Mouse (Mus musculus) heart, embryonic 12.5 days (tissue): ENCODE measurements around the gene Enox1. TPM values are rescaled to one million over a fixed set of nuclear protein-coding genes. Genes with fewer than 3 reads are reported as not detected.

Experiments
- ATAC-seq: fragments of 200-750 bp; cut with Nextera tagmentation; 2 replicates; pipeline ENCODE4 v1.8.0; 2017; ENCODE audit warnings: moderate TSS enrichment, moderate library complexity; ENCODE audit not compliant: insufficient number of reproducible peaks, low FRiP score
- H3K27ac ChIP-seq: fragments of 300-500 bp; sonication (generic); 2 replicates; pipeline ENCODE4 v1.5.1; 2016; ENCODE audit warnings: mild to moderate bottlenecking, moderate library complexity; ENCODE audit not compliant: poor library complexity, severe bottlenecking
- H3K27me3 ChIP-seq: fragments of 300-500 bp; sonication (generic); replicated peaks from 2 replicates; pipeline ENCODE4 v1.6.1; 2016; ENCODE audit warnings: mild to moderate bottlenecking, moderate library complexity
- H3K36me3 ChIP-seq: fragments of 300-500 bp; sonication (generic); 2 replicates; pipeline ENCODE4 v1.6.1; 2016; ENCODE audit warnings: mild to moderate bottlenecking, moderate library complexity
- H3K4me1 ChIP-seq: fragments of 300-500 bp; sonication (generic); replicated peaks from 2 replicates; pipeline ENCODE4 v1.6.1; 2016; ENCODE audit warnings: mild to moderate bottlenecking
- H3K4me2 ChIP-seq: fragments of 300-500 bp; sonication (generic); 2 replicates; pipeline ENCODE4 v1.6.1; 2016; ENCODE audit warnings: mild to moderate bottlenecking, moderate library complexity
- H3K4me3 ChIP-seq: fragments of 300-500 bp; sonication (generic); 2 replicates; pipeline ENCODE4 v1.5.1; 2016; ENCODE audit warnings: mild to moderate bottlenecking
- H3K9ac ChIP-seq: fragments of 300-500 bp; sonication (generic); 2 replicates; pipeline ENCODE4 v1.6.1; 2016; ENCODE audit warnings: mild to moderate bottlenecking, moderate library complexity
- H3K9me3 ChIP-seq: fragments of 300-500 bp; sonication (generic); replicated peaks from 2 replicates; pipeline ENCODE4 v1.6.1; 2016; ENCODE audit warnings: mild to moderate bottlenecking, moderate library complexity
- WGBS: fragments of 180-500 bp; shearing (Covaris S2); methylation state at CpG from one replicate; pipeline ENCODE4 v1.1.7; 2016; 5-methylcytosine and 5-hydroxymethylcytosine counted together
- polyA plus RNA-seq: library from polyadenylated mRNA; unstranded; fragments of >200 nt; fragmentation: Nextera tagmentation; extraction: Ambion mirVana; gene quantifications from 2 replicates; pipeline ENCODE4 v1.2.1, GENCODE M21; 2016

Gene Enox1
- polyA plus RNA-seq, 1 experiment from 2014 or later = 4.5 TPM

DNA sequence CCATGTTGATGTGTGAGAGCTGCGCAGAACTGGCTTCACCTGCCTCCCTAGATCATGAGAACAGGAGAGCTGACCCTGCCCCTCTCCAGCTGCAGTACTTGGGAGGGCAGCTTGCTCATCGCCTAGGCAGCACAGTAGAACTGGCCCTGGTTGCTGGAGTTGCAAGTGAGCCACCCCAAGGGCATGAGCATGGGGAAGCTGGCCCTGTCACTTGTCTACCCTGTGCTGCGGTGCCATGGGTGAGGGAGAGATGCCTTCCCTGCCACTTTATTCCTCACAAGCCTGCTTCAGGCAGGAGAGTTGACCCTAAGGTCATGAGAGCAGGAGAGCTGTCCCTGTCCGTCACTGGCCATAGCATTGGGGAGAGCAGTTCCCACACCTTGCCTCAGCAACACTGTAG lies 295.4 kb downstream of the Enox1 start:
- peak; percentile 48; the same call in 1 of the 2 replicates for ATAC-seq

DNA sequence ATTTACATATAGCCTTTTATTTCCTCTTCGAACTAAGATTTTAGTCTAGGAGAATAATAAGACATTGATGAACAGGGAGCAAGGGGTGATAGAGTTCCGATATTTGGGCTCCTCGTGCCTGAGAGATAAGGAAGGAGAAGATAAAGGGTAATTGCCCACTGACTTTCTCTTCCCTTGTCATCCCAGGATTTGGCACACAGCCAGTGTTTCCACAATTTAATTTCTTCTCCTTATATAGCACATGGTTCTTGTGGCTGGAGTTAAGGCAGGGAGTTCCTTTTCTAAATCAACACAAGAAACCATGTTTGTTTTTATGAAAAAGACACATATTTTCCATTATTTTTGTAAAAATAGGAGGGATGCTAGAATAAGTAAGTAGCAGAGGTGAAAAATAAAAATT lies 299.5 kb downstream of the Enox1 start:
- Histone ChIP-seq H3K4me2 (no peak overlapping the region), H3K27me3 (no peaks in the 10 kb centered on the region), H3K9me3 (no peaks in the 10 kb centered on the region), H3K27ac (no peak overlapping the region), H3K9ac (no peak overlapping the region), H3K4me1 (peaks cover 16% of the 10 kb centered on the region), H3K4me3 (no peak overlapping the region), H3K36me3 (no peaks in the 10 kb centered on the region)
- no peak for ATAC-seq
- WGBS = 20% methylated on average over 3 of the region's 3 CpGs

More for the DNA sequence above, 295.4 kb downstream of the Enox1 start:
- H3K36me3 ChIP-seq = no peaks in the 10 kb centered on the region
- H3K4me1 ChIP-seq = peaks cover 9% of the 10 kb centered on the region
- no peaks in the 10 kb centered on the region for H3K9me3 ChIP-seq
- no peaks in the 10 kb centered on the region for H3K27me3 ChIP-seq
- no peak overlapping the region for H3K27ac ChIP-seq
- no peak overlapping the region for H3K9ac ChIP-seq
- H3K4me3 ChIP-seq = no peak overlapping the region
- 81% methylated on average over 4 of the region's 4 CpGs for WGBS
- H3K4me2 ChIP-seq = no peak overlapping the region

DNA sequence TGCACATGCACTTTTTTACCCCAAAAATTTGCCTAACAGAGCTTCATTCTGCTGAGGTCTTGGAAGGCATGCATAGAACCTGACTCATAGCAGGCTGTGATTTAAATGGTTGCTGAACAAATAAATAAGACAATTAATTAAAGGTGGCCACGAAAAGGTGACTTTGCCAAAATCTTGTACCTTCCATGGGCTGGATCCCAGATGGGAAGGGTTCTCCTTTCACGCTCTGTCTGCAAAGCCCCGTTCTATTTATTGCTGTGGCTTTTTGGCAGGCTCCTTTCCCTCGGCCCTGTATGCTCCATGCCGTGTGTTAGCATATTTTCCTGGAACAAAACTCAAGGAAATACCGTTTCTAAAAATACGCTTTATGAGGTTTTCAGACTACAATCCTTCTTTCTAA lies 300.3 kb downstream of the Enox1 start:
- no peaks in the 10 kb centered on the region for H3K9me3 ChIP-seq
- 52% methylated on average over 7 of the region's 7 CpGs for WGBS
- no peak overlapping the region for H3K4me2 ChIP-seq
- no peak for ATAC-seq
- no peaks in the 10 kb centered on the region for H3K27me3 ChIP-seq
- H3K4me1 ChIP-seq = peaks cover 16% of the 10 kb centered on the region
- no peak overlapping the region for H3K9ac ChIP-seq
- H3K36me3 ChIP-seq = no peaks in the 10 kb centered on the region
- H3K4me3 ChIP-seq = no peak overlapping the region
- no peak overlapping the region for H3K27ac ChIP-seq

DNA sequence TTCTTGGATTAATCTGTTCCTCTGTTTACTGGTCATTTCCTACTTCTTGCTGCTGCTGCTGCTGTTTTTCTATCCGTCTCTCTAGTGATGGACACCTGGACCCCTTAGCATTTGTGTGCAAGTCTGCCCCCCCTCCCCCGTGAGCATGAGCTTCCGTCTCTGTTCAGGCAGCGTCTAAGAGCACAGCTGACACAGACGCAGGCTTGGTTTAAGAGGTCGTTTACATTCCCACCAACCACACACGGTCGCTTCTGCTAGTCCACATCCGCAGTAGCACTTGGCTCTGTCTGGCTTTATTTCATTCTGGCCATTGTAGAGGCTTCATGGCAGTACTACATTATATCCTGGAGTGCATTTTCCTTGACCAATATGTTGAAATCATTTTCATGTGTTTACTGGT lies 301.7 kb downstream of the Enox1 start:
- H3K4me2 ChIP-seq = peak overlapping the region; percentile 42
- no peak overlapping the region for H3K4me3 ChIP-seq
- peaks cover 16% of the 10 kb centered on the region for H3K4me1 ChIP-seq
- ATAC-seq = no peak
- H3K36me3 ChIP-seq = no peaks in the 10 kb centered on the region
- no peak overlapping the region for H3K27ac ChIP-seq
- 32% methylated on average over 9 of the region's 9 CpGs for WGBS
- no peaks in the 10 kb centered on the region for H3K9me3 ChIP-seq
- H3K27me3 ChIP-seq = no peaks in the 10 kb centered on the region
- no peak overlapping the region for H3K9ac ChIP-seq

DNA sequence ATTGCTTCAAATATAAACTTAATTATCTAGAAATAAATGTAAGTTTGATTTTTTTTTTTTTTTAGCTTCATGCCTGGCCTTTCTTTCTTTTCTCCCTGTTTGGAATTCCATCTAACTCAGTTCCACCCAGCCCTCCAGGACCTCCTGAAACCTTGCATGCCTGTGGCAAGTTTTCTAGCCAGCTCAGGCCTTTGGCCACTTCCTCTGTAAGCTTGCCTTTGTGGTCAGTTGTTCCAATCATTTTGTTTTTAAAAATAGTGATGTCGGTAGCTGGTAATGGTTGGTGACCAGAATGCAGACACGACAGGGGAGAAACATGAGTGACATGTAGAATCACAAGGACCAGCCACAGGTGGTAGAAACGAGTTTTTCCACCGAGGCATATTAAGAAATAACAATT lies 307.4 kb downstream of the Enox1 start:
- no peak overlapping the region for H3K4me3 ChIP-seq
- ATAC-seq = no peak
- no peaks in the 10 kb centered on the region for H3K27me3 ChIP-seq
- no peak overlapping the region for H3K9ac ChIP-seq
- H3K4me2 ChIP-seq = no peak overlapping the region
- WGBS = 79% methylated on average over 4 of the region's 4 CpGs
- H3K36me3 ChIP-seq = no peaks in the 10 kb centered on the region
- H3K27ac ChIP-seq = no peak overlapping the region
- H3K9me3 ChIP-seq = no peaks in the 10 kb centered on the region
- H3K4me1 ChIP-seq = peaks cover 15% of the 10 kb centered on the region

DNA sequence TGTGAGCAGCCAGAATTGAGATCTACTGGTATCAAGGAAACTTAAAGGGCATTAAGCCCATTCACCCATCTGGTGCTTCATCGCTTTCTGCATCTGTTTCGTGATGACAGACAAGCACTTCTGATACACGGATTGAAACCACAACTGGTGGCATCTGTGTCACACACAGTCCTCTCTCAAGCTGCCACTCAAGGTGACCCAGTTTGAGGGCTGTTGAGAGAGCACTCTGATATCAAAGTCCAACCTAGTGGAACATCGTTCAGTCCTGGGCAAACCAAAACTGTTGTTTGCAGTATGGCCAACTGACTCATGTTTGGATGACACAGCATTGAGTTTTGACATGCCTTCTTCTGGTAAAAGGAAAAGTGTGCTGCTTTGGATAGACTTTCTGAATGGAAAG lies 308.2 kb downstream of the Enox1 start:
- Histone ChIP-seq H3K4me1 (peaks cover 15% of the 10 kb centered on the region), H3K27me3 (no peaks in the 10 kb centered on the region), H3K27ac (peak overlapping the region; percentile 54), H3K36me3 (no peaks in the 10 kb centered on the region), H3K4me2 (no peak overlapping the region), H3K4me3 (no peak overlapping the region), H3K9ac (no peak overlapping the region), H3K9me3 (no peaks in the 10 kb centered on the region)
- no peak for ATAC-seq
- 39% methylated on average over 4 of the region's 4 CpGs for WGBS

DNA sequence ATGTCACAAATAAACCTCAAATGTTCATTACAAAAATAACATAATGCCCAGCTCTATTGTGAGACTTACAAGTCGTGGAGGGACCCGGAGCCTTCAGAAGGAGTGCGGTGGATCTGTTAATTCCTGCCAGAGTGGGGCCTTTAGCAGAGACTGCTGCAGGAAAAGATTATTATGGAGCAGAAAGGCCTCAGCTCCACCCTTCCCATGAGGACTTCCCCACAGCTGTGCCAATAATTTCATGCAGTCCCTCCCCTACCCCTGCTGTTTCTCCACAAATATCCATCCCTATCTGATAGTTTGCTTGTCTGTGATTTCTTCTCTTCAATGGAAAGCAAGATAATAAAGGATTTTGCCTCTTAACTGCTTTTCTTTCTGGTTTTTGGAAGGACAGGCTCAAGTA lies 314.0 kb downstream of the Enox1 start:
- peaks cover 8% of the 10 kb centered on the region for H3K4me1 ChIP-seq
- no peak overlapping the region for H3K9ac ChIP-seq
- H3K9me3 ChIP-seq = no peaks in the 10 kb centered on the region
- WGBS = 82% methylated on average over 3 of the region's 3 CpGs
- H3K27ac ChIP-seq = no peak overlapping the region
- H3K36me3 ChIP-seq = no peaks in the 10 kb centered on the region
- H3K4me2 ChIP-seq = no peak overlapping the region
- no peak overlapping the region for H3K4me3 ChIP-seq
- no peak for ATAC-seq
- no peaks in the 10 kb centered on the region for H3K27me3 ChIP-seq

DNA sequence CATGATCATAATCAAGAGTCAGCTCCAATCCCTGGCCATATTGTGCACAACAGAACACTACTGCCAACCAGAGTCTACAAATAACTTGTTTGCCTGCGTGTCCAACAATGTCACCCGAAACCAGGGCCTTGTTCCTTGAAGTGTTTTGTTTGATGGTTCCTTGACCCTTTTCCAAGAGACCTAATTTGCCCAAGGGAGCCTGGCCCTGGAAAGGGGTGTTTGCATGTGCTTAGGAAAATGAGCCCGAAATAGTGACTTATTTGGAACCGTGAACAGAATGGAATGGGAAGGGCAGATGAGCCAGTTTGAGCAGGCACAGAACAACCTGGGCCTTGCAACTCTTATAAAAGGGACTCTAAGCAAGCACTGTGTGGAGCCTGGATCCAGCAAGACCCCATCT lies 316.9 kb downstream of the Enox1 start:
- Histone ChIP-seq H3K36me3 (no peaks in the 10 kb centered on the region), H3K4me1 (peaks cover 5% of the 10 kb centered on the region), H3K27ac (no peak overlapping the region), H3K9me3 (no peaks in the 10 kb centered on the region), H3K4me2 (no peak overlapping the region), H3K9ac (no peak overlapping the region), H3K27me3 (no peaks in the 10 kb centered on the region), H3K4me3 (no peak overlapping the region)
- 74% methylated on average over 4 of the region's 4 CpGs for WGBS
- no peak for ATAC-seq

DNA sequence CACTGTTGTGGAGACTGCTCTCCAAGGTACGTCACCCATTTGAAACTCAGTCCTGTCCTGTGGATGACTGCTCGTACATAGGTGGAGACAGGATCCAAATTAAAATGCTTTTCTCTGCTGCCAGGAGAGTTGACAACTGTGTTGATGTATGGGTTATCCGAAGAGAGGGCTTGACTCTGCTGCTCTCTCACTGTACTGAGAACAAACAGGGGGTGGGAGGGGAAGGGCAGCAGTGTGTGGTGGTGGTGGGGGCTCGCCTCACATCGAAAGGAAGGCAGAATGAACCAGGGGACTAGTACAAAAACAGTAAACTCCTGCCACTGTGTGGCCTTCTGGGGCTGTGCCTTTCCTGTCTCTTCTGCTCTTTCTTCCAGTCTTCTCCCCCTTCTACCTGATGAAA lies 317.5 kb downstream of the Enox1 start:
- Histone ChIP-seq H3K27ac (no peak overlapping the region), H3K4me2 (no peak overlapping the region), H3K27me3 (no peaks in the 10 kb centered on the region), H3K36me3 (no peaks in the 10 kb centered on the region), H3K4me1 (peaks cover 5% of the 10 kb centered on the region), H3K4me3 (no peak overlapping the region), H3K9me3 (no peaks in the 10 kb centered on the region), H3K9ac (no peak overlapping the region)
- 33% methylated on average over 5 of the region's 5 CpGs for WGBS
- no peak for ATAC-seq

DNA sequence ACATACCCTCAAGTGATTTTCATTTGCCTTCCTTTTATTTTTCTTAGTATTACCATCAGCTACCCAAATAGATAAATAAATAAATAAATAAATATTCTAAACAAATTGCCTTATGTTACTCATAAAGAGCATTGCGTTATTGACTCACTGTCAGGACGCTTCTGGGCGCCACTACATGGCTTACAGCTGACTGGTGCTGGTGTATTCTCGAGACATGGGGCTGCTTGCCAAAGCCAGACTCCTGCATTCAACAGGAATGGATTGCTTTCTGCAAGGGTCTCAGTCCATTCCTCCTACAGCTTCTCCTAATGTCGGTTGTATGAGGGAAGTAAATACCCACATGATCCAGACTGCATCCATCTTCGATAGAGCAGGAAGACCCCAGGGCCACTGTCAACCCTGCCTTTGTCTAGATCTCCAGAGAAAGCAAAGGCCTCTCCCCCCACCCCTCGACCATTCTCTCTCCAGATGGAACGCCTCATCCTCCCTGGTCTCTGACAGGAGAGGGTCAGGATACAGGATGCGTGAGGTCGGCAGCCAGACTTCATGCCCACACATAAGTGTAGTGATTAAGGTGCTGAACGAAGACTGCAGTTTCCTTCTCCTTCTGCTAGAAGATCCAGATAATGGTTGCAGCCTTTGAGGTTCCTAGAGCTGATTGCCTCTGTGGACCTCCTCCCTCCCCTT lies 318.7 kb downstream of the Enox1 start:
- H3K9ac ChIP-seq = no peak overlapping the region
- no peaks in the 10 kb centered on the region for H3K27me3 ChIP-seq
- H3K36me3 ChIP-seq = no peaks in the 10 kb centered on the region
- H3K4me2 ChIP-seq = no peak overlapping the region
- no peak for ATAC-seq
- H3K4me3 ChIP-seq = no peak overlapping the region
- WGBS = 59% methylated on average over 11 of the region's 11 CpGs
- peaks cover 5% of the 10 kb centered on the region for H3K4me1 ChIP-seq
- no peaks in the 10 kb centered on the region for H3K9me3 ChIP-seq
- no peak overlapping the region for H3K27ac ChIP-seq

DNA sequence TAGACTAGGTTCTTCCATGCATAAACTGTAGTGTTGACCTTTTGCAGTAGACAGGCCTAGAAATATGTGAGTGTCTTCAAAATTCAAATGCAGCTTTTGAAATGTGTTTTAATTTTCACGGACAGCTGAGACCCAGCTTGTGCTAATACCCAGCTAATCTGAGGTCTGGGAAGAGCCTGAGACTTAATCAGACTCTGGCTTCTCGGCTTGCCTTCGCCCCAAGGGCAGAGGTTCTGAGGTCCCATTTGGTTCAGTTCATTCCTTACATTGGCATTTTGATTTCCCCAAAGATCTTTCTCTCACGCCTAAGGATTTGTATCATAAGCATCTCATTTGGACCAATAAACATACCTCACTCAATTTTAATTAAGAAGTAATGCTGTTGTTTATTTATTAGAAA lies 321.1 kb downstream of the Enox1 start:
- no peak for ATAC-seq
- Histone ChIP-seq H3K4me3 (no peak overlapping the region), H3K9me3 (no peaks in the 10 kb centered on the region), H3K4me2 (no peak overlapping the region), H3K36me3 (no peaks in the 10 kb centered on the region), H3K27ac (no peak overlapping the region), H3K9ac (no peak overlapping the region), H3K4me1 (peaks cover 5% of the 10 kb centered on the region), H3K27me3 (no peaks in the 10 kb centered on the region)
- WGBS = 87% methylated on average over 4 of the region's 4 CpGs

DNA sequence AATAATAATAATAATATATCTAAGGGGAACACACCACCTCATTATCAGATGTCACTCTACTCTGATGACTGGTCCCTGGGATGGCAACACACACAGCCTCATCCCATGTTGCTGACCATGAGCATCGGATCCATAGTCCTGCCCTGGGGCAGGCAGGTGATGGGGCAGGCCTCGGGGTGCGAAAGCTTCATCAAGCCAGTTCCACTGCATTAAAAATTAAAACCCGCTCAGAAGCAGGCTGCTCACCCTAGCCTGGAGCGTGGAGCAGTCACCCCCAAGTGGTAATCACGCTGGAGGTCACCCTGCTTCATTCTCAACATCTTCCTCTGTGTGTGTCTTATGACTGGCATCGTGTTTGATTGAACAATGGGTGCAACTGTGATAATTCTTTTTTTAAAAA lies 321.6 kb downstream of the Enox1 start:
- Histone ChIP-seq H3K4me3 (no peak overlapping the region), H3K36me3 (no peaks in the 10 kb centered on the region), H3K27ac (no peak overlapping the region), H3K9me3 (no peaks in the 10 kb centered on the region), H3K27me3 (no peaks in the 10 kb centered on the region), H3K9ac (no peak overlapping the region), H3K4me1 (peaks cover 5% of the 10 kb centered on the region), H3K4me2 (no peak overlapping the region)
- 85% methylated on average over 7 of the region's 7 CpGs for WGBS
- ATAC-seq = no peak
